Comparison of ENCODE assay signal across 9 mouse cellular contexts in the genomic region with DNA sequence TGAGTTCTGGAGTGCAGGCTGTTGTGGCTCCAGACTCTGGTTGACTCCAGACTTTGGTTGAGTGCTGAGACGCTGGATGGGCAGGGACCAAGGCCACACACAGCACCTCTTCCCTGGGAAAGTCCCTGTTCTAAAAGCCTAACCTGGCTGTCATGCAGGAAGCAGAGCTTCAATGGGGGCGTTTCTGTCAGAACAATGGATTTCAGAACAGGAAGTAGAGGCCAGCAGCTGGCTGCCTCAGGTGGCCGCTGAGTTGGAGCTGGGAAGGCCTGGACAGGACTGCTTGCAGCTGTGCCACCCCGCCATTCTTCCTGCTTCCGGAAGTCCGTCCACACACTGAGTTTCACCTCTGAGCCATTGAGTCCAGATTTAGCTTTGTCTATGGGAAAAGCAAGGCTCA. TPM values are rescaled to one million over a fixed set of nuclear protein-coding genes. Genes with fewer than 3 reads are reported as not detected.
DNase-seq lines count a peak whose midpoint lies in the region; ATAC-seq lines count a peak whose summit lies in the region.
"Had no signal": no experiment of that assay in that cellular context is flagged by ENCODE, and none has a peak within 500 bp of the region (broad histone marks: within the 10 kb centered on the region; RNA-seq: fewer than 3 reads in every experiment).

No protein-coding gene starts in this region.

- ATAC-seq in neural tube, embryonic 13.5 days (ENCODE audit: low read depth), result no peak
- ATAC-seq in neural tube, embryonic 15.5 days (ENCODE audit: low FRiP score), result no peak
- peak; percentile 68; the same call in 1 of the 2 replicates for ATAC-seq in stomach, embryonic 16.5 days (ENCODE audit: insufficient read depth, low FRiP score)

- peaks cover 7% of the 10 kb centered on the region; the same call in 1 of the 2 replicates for H3K36me3 ChIP-seq in neural tube, embryonic 13.5 days
- peaks cover 5% of the 10 kb centered on the region; the same call in 1 of the 2 replicates for H3K36me3 ChIP-seq in neural tube, embryonic 15.5 days
- H3K36me3 ChIP-seq in stomach, embryonic 16.5 days (ENCODE audit: control insufficient read depth, insufficient read depth, low read length), result 0 out of 2 replicates have a peak, but pooled peaks cover 3% of the 10 kb centered on the region

- H3K27ac ChIP-seq in neural tube, embryonic 13.5 days (replicated peaks), result peak overlapping the region; percentile 39
- H3K27ac ChIP-seq in neural tube, embryonic 15.5 days (replicated peaks), result no peak overlapping the region
- H3K27ac ChIP-seq in stomach, embryonic 16.5 days (ENCODE audit: low read length), result no peak overlapping the region
- H3K27ac ChIP-seq: macrophage had no signal

- H3K9me3 ChIP-seq in neural tube, embryonic 13.5 days, result no peaks in the 10 kb centered on the region
- H3K9me3 ChIP-seq in neural tube, embryonic 15.5 days (replicated peaks), result no peaks in the 10 kb centered on the region
- no peaks in the 10 kb centered on the region for H3K9me3 ChIP-seq in stomach, embryonic 16.5 days (replicated peaks; ENCODE audit: control insufficient read depth, low read length)

- intact Hi-C loops in left cerebral cortex, postnatal 25 days (cut with DNase I), result no loop called here

- H3K9ac ChIP-seq in neural tube, embryonic 13.5 days, result no peak overlapping the region
- no peak overlapping the region for H3K9ac ChIP-seq in neural tube, embryonic 15.5 days (replicated peaks)
- H3K9ac ChIP-seq in stomach, embryonic 16.5 days (ENCODE audit: low read length), result no peak overlapping the region

- peaks cover 33% of the 10 kb centered on the region for H3K4me1 ChIP-seq in neural tube, embryonic 13.5 days (replicated peaks)
- peaks cover 23% of the 10 kb centered on the region for H3K4me1 ChIP-seq in neural tube, embryonic 15.5 days
- H3K4me1 ChIP-seq in stomach, embryonic 16.5 days (ENCODE audit: control insufficient read depth, insufficient read depth, low read length), result peaks cover 4% of the 10 kb centered on the region; the same call in 1 of the 2 replicates

- DNase-seq in adrenal gland, postnatal 10 days, result peak; percentile 46
- DNase-seq in adrenal gland, postnatal 25 days, result no peak
- DNase-seq in kidney, adult 9 months, result peak; percentile 49
- DNase-seq in left cerebral cortex, postnatal 25 days (ENCODE audit: low spot score in 2 of 2), result no peak
- DNase-seq in spleen, postnatal 4 days (ENCODE audit: low spot score in 2 of 2), result no peak

- H3K4me2 ChIP-seq in neural tube, embryonic 13.5 days, result no peak overlapping the region
- no peak overlapping the region for H3K4me2 ChIP-seq in neural tube, embryonic 15.5 days
- no peak overlapping the region for H3K4me2 ChIP-seq in stomach, embryonic 16.5 days (ENCODE audit: low read depth, low read length)

- H3K4me3 ChIP-seq in neural tube, embryonic 13.5 days, result no peak overlapping the region
- H3K4me3 ChIP-seq in neural tube, embryonic 15.5 days (replicated peaks), result no peak overlapping the region
- no peak overlapping the region for H3K4me3 ChIP-seq in stomach, embryonic 16.5 days (replicated peaks; ENCODE audit: low read length)

- no peaks in the 10 kb centered on the region for H3K27me3 ChIP-seq in neural tube, embryonic 13.5 days
- no peaks in the 10 kb centered on the region for H3K27me3 ChIP-seq in neural tube, embryonic 15.5 days (replicated peaks)
- no peaks in the 10 kb centered on the region for H3K27me3 ChIP-seq in stomach, embryonic 16.5 days (ENCODE audit: control insufficient read depth, insufficient read depth, low read length)

- WGBS in neural tube, embryonic 13.5 days, result 69% methylated on average over 6 of the region's 6 CpGs
- 67% methylated on average over 6 of the region's 6 CpGs for WGBS in neural tube, embryonic 15.5 days
- WGBS in stomach, embryonic 16.5 days, result 64% methylated on average over 6 of the region's 6 CpGs

RNA-seq across cellular contexts. Expression of a gene that starts 7.6 kb away (rescaled TPM):
- total RNA-seq in adrenal gland, postnatal 10 days (2021), result 10 to 100 TPM in 1 of 2 experiments, 1 to 10 TPM in 1; 9.5 to 11.0 TPM
- total RNA-seq in adrenal gland, postnatal 25 days (2021), result 6.2 and 7.7 TPM in 2 replicates
- 8.5 and 9.1 TPM in 2 replicates for polyA plus RNA-seq in neural tube, embryonic 13.5 days (2015; fragmentation: Nextera tagmentation; extraction: Ambion mirVana)
- polyA plus RNA-seq in neural tube, embryonic 15.5 days (2015; fragmentation: Nextera tagmentation; extraction: Ambion mirVana), result 10.5 and 10.6 TPM in 2 replicates
- polyA plus RNA-seq in stomach, embryonic 16.5 days (2015; fragmentation: Nextera tagmentation; extraction: Ambion mirVana), result 11.9 and 14.3 TPM in 2 replicates
- total RNA-seq in left cerebral cortex, postnatal 25 days (2021), result 1 to 10 TPM; 7.8 to 8.9 TPM

RNA-seq across cellular contexts. Expression of a gene that starts 13.9 kb away (rescaled TPM):
- 10 to 100 TPM; 55.6 to 61.9 TPM for total RNA-seq in adrenal gland, postnatal 10 days (2021)
- 60.4 TPM in 2 replicates for total RNA-seq in adrenal gland, postnatal 25 days (2021)
- polyA plus RNA-seq in neural tube, embryonic 13.5 days (2015; fragmentation: Nextera tagmentation; extraction: Ambion mirVana), result 67.4 and 74.2 TPM in 2 replicates
- 80.3 and 82.3 TPM in 2 replicates for polyA plus RNA-seq in neural tube, embryonic 15.5 days (2015; fragmentation: Nextera tagmentation; extraction: Ambion mirVana)
- polyA plus RNA-seq in stomach, embryonic 16.5 days (2015; fragmentation: Nextera tagmentation; extraction: Ambion mirVana), result 106 and 116 TPM in 2 replicates
- total RNA-seq in left cerebral cortex, postnatal 25 days (2021), result 10 to 100 TPM; 40.5 to 42.1 TPM

RNA-seq across cellular contexts. Expression of a gene that starts 29.7 kb away (rescaled TPM):
- total RNA-seq in adrenal gland, postnatal 10 days (2021), result 10 to 100 TPM; 13.3 to 14.9 TPM
- total RNA-seq in adrenal gland, postnatal 25 days (2021), result 6.9 and 10.4 TPM in 2 replicates
- polyA plus RNA-seq in neural tube, embryonic 13.5 days (2015; fragmentation: Nextera tagmentation; extraction: Ambion mirVana), result 10.9 and 11.1 TPM in 2 replicates
- 12.3 and 16.2 TPM in 2 replicates for polyA plus RNA-seq in neural tube, embryonic 15.5 days (2015; fragmentation: Nextera tagmentation; extraction: Ambion mirVana)
- polyA plus RNA-seq in stomach, embryonic 16.5 days (2015; fragmentation: Nextera tagmentation; extraction: Ambion mirVana), result 0.50 and 0.71 TPM in 2 replicates
- total RNA-seq in left cerebral cortex, postnatal 25 days (2021), result 100 to 1,000 TPM; 131 TPM

RNA-seq across cellular contexts. Expression of a gene that starts 48.0 kb away (rescaled TPM):
- 10 to 100 TPM; 41.0 to 55.6 TPM for total RNA-seq in adrenal gland, postnatal 10 days (2021)
- 15.1 TPM in 2 replicates for total RNA-seq in adrenal gland, postnatal 25 days (2021)
- polyA plus RNA-seq in neural tube, embryonic 13.5 days (2015; fragmentation: Nextera tagmentation; extraction: Ambion mirVana), result 0.22 TPM in 1 of 2 replicates, not detected in the other
- 0.22 and 0.63 TPM in 2 replicates for polyA plus RNA-seq in neural tube, embryonic 15.5 days (2015; fragmentation: Nextera tagmentation; extraction: Ambion mirVana)
- 1.3 and 1.4 TPM in 2 replicates for polyA plus RNA-seq in stomach, embryonic 16.5 days (2015; fragmentation: Nextera tagmentation; extraction: Ambion mirVana)
- 1 to 10 TPM; 3.1 to 3.5 TPM for total RNA-seq in left cerebral cortex, postnatal 25 days (2021)

RNA-seq across cellular contexts. Expression of a gene that starts 48.9 kb away (rescaled TPM):
- total RNA-seq in adrenal gland, postnatal 10 days (2021), result 10 to 100 TPM; 28.8 to 30.1 TPM
- total RNA-seq in adrenal gland, postnatal 25 days (2021), result 40.4 and 41.3 TPM in 2 replicates
- polyA plus RNA-seq in neural tube, embryonic 13.5 days (2015; fragmentation: Nextera tagmentation; extraction: Ambion mirVana), result 25.7 and 26.3 TPM in 2 replicates
- 22.4 and 27.2 TPM in 2 replicates for polyA plus RNA-seq in neural tube, embryonic 15.5 days (2015; fragmentation: Nextera tagmentation; extraction: Ambion mirVana)
- 32.6 and 37.4 TPM in 2 replicates for polyA plus RNA-seq in stomach, embryonic 16.5 days (2015; fragmentation: Nextera tagmentation; extraction: Ambion mirVana)
- 10 to 100 TPM; 68.3 to 71.4 TPM for total RNA-seq in left cerebral cortex, postnatal 25 days (2021)

Comparison
In these comparisons a context has a peak if more than half of its experiments do, and no peak if none do; other contexts are left out.
1. DNase-seq: peak in adrenal gland, postnatal 10 days (single experiment) and kidney, adult 9 months (single experiment); none in adrenal gland, postnatal 25 days (single experiment), left cerebral cortex, postnatal 25 days (0 of 2) and spleen, postnatal 4 days (0 of 2).
2. RNA of a gene that starts 29.7 kb away (total RNA-seq): 131 TPM in left cerebral cortex, postnatal 25 days; 13.3 to 14.9 TPM in adrenal gland, postnatal 10 days and 6.9 to 10.4 TPM in adrenal gland, postnatal 25 days; every median in the first group is over 4 times any median in the second.